Mouse (Mus musculus): ENCODE data around the gene Itpripl1. TPM values are rescaled to one million over a fixed set of nuclear protein-coding genes. Genes with fewer than 3 reads are reported as not detected.
A peak's percentile ranks its signal among the peaks of the same experiment; 100 is the strongest.
"Not testable (repeated sequence)": the region's sequence is repeated elsewhere in the genome, so short reads cannot be mapped to it uniquely, and the experiment has no call there.

Itpripl1 gene
- 11.9 and 14.1 TPM in 2 replicates for polyA plus RNA-seq (2015; fragmentation: Nextera tagmentation; extraction: Ambion mirVana)

DNA sequence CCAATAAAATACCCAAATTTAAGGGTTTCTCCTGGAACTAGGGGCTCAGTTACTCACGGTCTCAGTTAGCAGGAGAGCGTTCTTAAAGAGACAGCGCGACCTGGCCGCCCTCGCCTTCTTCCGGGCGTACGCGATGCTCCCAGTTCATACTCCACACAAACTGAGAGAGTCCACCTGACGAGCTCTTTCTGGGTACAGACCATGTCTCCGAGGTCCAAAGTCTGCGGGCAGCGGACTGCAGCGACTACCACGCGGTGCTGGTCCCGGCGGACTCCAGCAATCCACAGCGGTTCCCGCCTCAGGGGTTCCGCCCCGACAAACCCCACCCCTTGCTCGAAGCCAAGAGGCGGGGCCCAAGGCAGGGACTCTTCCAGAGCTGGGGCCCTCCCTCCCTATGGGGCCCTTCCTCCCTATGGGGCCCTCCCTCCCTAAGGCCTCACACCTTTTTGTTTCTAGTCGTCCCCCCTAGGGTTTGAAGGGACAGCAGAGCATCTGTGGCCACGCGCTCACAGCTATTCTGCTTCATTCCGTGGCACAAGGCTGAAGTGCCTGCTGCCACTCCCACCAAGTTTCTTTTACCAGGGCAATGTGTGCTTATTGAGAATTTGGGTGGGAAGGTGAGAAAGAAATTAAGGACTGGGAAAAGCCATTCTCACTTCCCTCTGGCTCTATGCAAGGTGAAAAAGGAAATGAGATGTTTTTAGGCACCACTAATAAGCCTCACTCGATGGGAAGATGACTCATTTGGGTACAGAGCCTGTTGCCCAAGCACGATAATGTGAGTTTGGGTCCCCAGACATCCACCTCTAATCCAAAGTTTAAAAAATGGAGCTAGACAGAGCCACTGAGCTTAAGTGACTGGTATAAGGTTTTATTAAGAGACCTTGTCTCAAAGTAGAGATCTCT, at the start of gene Itpripl1:
TSS of gene Itpripl1 (minus strand) at position 285 of the 906 bp plus-strand sequence.
- Histone ChIP-seq H3K9ac (peak within 1 kb of the TSS; percentile 76), H3K36me3 (peaks cover 10% of the 10 kb centered on the region; the same call in 1 of the 2 replicates), H3K9me3 (replicated peaks) (no peaks in the 10 kb centered on the region), H3K27me3 (no peaks in the 10 kb centered on the region), H3K27ac (0 out of 2 replicates have a peak within 1 kb of the TSS, but pooled peaks have one; percentile 28), H3K4me1 (replicated peaks) (peaks cover 18% of the 10 kb centered on the region), H3K4me3 (peak within 1 kb of the TSS; percentile 76), H3K4me2 (peak within 1 kb of the TSS; percentile 90)
- 2% methylated on average over 31 of the region's 31 CpGs for WGBS
- ATAC-seq (replicated peaks; ENCODE audit: insufficient number of reproducible peaks, insufficient read depth, low FRiP score, low read depth), result peak; percentile 90

GRCm38 (mm10) chr2:127189574-127189973, 46.3 kb upstream of the Itpripl1 start:
- H3K27me3 ChIP-seq, result no peaks in the 10 kb centered on the region
- H3K36me3 ChIP-seq, result no peaks in the 10 kb centered on the region
- H3K4me2 ChIP-seq, result no peak overlapping the region

GRCm38 (mm10) chr2:127182598-127183381, 39.5 kb upstream of the Itpripl1 start:
- WGBS, result 3% methylated on average over 17 of the region's 17 CpGs
- Histone ChIP-seq H3K9me3 (replicated peaks) (no peaks in the 10 kb centered on the region), H3K4me2 (peak overlapping the region; percentile 65), H3K27me3 (0 out of 2 replicates have a peak, but pooled peaks cover 4% of the 10 kb centered on the region), H3K4me1 (replicated peaks) (0 out of 2 replicates have a peak, but pooled peaks cover 4% of the 10 kb centered on the region), H3K36me3 (no peaks in the 10 kb centered on the region), H3K9ac (peak overlapping the region; percentile 57), H3K4me3 (peak overlapping the region; percentile 54), H3K27ac (peak overlapping the region; percentile 65)
- peak; percentile 99 for ATAC-seq (replicated peaks; ENCODE audit: insufficient number of reproducible peaks, insufficient read depth, low FRiP score, low read depth)

More at GRCm38 (mm10) chr2:127189574-127189973, 46.3 kb upstream of the Itpripl1 start:
- no peak overlapping the region for H3K4me3 ChIP-seq
- no peak for ATAC-seq (replicated peaks; ENCODE audit: insufficient number of reproducible peaks, insufficient read depth, low FRiP score, low read depth)
- no peak overlapping the region for H3K27ac ChIP-seq
- no peaks in the 10 kb centered on the region for H3K9me3 ChIP-seq (replicated peaks)
- no peaks in the 10 kb centered on the region for H3K4me1 ChIP-seq (replicated peaks)
- no peak overlapping the region for H3K9ac ChIP-seq

DNA sequence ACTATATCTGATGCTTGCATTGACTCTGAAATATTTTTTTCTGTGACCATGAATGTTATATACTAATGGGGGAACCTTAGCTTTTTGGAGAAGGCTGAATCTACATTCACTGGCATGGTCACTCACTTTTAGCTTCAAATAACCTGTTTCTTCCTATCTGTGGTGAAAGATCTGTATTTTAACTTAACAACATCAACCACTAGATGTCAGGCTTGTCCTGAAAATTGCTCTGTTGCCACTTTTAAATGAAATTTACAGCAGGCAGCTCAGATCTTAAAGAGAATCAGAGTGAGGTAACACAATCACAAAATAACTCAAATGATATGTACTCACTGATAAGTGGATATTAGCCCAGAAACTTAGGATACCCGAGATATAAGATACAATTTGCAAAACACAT, 23.0 kb upstream of the Itpripl1 start:
- not testable (repeated sequence) for H3K9ac ChIP-seq; H3K4me3 ChIP-seq; ATAC-seq (replicated peaks; ENCODE audit: insufficient number of reproducible peaks, insufficient read depth, low FRiP score, low read depth); H3K4me2 ChIP-seq; H3K27ac ChIP-seq; H3K36me3 ChIP-seq; H3K9me3 ChIP-seq (replicated peaks); H3K4me1 ChIP-seq (replicated peaks)
- H3K27me3 ChIP-seq, result peaks cover 18% of the 10 kb centered on the region; the same call in 1 of the 2 replicates
- WGBS, result 3% methylated on average over 1 of the region's 1 CpGs

DNA sequence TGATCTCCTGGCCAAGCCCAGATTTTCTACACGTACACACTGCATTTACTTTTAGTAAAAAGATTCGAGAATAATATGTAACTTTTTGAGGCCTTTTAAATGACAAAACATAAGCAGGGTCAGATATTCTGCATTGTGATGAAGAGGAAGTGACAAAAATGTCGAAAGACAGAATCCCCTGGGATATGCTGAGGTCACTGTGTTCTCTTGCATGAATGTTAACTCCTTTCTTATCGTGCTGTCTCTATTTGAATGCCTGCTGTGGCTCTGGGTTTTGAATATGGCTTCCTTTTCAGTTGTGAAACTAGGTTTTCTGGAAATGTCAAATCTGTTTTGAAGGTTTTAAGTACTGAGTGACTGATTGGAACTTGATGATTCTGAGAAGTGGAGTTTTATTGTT, 22.4 kb upstream of the Itpripl1 start:
- Histone ChIP-seq H3K9ac (no peak overlapping the region), H3K27ac (no peak overlapping the region), H3K36me3 (no peaks in the 10 kb centered on the region), H3K9me3 (replicated peaks) (no peaks in the 10 kb centered on the region), H3K27me3 (peaks cover 18% of the 10 kb centered on the region; the same call in 1 of the 2 replicates), H3K4me1 (replicated peaks) (no peaks in the 10 kb centered on the region), H3K4me3 (no peak overlapping the region), H3K4me2 (no peak overlapping the region)
- ATAC-seq (replicated peaks; ENCODE audit: insufficient number of reproducible peaks, insufficient read depth, low FRiP score, low read depth), result no peak
- 49% methylated on average over 4 of the region's 4 CpGs for WGBS

DNA sequence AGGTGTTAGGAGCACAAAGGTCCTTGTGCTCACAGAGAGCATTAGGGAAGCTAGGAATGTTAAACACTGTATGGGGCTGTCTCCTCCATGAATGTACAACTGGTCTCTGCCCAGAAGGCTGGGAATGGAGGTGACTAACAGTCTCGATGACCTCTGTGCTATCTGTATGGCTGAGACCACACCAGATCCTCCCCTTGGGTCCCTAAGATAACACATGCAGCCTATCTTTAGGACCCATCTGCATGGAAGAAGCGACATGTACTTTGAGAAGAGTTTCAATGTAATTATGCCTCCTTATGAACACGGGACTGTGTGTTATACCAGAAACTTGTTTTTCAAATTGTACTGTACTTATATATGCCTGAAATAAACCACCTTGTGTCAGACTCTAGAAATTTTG, 2.5 kb upstream of the Itpripl1 start:
- Histone ChIP-seq H3K27ac (no peak overlapping the region), H3K27me3 (no peaks in the 10 kb centered on the region), H3K9me3 (replicated peaks) (no peaks in the 10 kb centered on the region; the same call in 1 of the 2 replicates), H3K4me1 (replicated peaks) (peaks cover 18% of the 10 kb centered on the region), H3K4me2 (no peak overlapping the region), H3K36me3 (0 out of 2 replicates have a peak, but pooled peaks cover 5% of the 10 kb centered on the region), H3K4me3 (no peak overlapping the region), H3K9ac (no peak overlapping the region)
- ATAC-seq (replicated peaks; ENCODE audit: insufficient number of reproducible peaks, insufficient read depth, low FRiP score, low read depth), result no peak
- WGBS, result 64% methylated on average over 3 of the region's 3 CpGs

- peak overlapping the region; percentile 76 for H3K9ac ChIP-seq
- peak overlapping the region; percentile 90 for H3K4me2 ChIP-seq
- WGBS, result 17% methylated on average over 6 of the region's 6 CpGs
- 0 out of 2 replicates have a peak, but pooled peaks have one; percentile 3 for ATAC-seq (replicated peaks; ENCODE audit: insufficient number of reproducible peaks, insufficient read depth, low FRiP score, low read depth)
- peak overlapping the region; percentile 76 for H3K4me3 ChIP-seq
- H3K27ac ChIP-seq, result 0 out of 2 replicates have a peak overlapping the region, but pooled peaks have one; percentile 28
- no peaks in the 10 kb centered on the region for H3K9me3 ChIP-seq (replicated peaks)
- no peaks in the 10 kb centered on the region for H3K27me3 ChIP-seq
- H3K4me1 ChIP-seq (replicated peaks), result peaks cover 21% of the 10 kb centered on the region
- H3K36me3 ChIP-seq, result peaks cover 10% of the 10 kb centered on the region; the same call in 1 of the 2 replicates
Measured at GRCm38 (mm10) chr2:127142577-127143157, 575 bp downstream of the Itpripl1 start.

GRCm38 (mm10) chr2:127142031-127142430, 1.2 kb downstream of the Itpripl1 start:
- Histone ChIP-seq H3K27me3 (no peaks in the 10 kb centered on the region), H3K27ac (no peak overlapping the region), H3K4me3 (peak overlapping the region; percentile 76), H3K4me1 (replicated peaks) (peaks cover 25% of the 10 kb centered on the region), H3K4me2 (peak overlapping the region; percentile 90), H3K36me3 (peaks cover 10% of the 10 kb centered on the region; the same call in 1 of the 2 replicates), H3K9me3 (replicated peaks) (no peaks in the 10 kb centered on the region), H3K9ac (no peak overlapping the region)
- no peak for ATAC-seq (replicated peaks; ENCODE audit: insufficient number of reproducible peaks, insufficient read depth, low FRiP score, low read depth)
- WGBS, result 73% methylated on average over 10 of the region's 10 CpGs

GRCm38 (mm10) chr2:127140011-127140410, 3.2 kb downstream of the Itpripl1 start:
- H3K27me3 ChIP-seq, result no peaks in the 10 kb centered on the region
- H3K27ac ChIP-seq, result no peak overlapping the region
- ATAC-seq (replicated peaks; ENCODE audit: insufficient number of reproducible peaks, insufficient read depth, low FRiP score, low read depth), result no peak
- no peak overlapping the region for H3K9ac ChIP-seq
- WGBS, result 93% methylated on average over 7 of the region's 7 CpGs
- no peaks in the 10 kb centered on the region for H3K9me3 ChIP-seq (replicated peaks)
- H3K4me3 ChIP-seq, result no peak overlapping the region
- no peak overlapping the region for H3K4me2 ChIP-seq
- H3K36me3 ChIP-seq, result peaks cover 10% of the 10 kb centered on the region; the same call in 1 of the 2 replicates
- peaks cover 33% of the 10 kb centered on the region for H3K4me1 ChIP-seq (replicated peaks)

GRCm38 (mm10) chr2:127139605-127140004, 3.6 kb downstream of the Itpripl1 start:
- H3K9ac ChIP-seq, result no peak overlapping the region
- 93% methylated on average over 1 of the region's 1 CpGs for WGBS
- peaks cover 35% of the 10 kb centered on the region for H3K4me1 ChIP-seq (replicated peaks)
- H3K36me3 ChIP-seq, result peaks cover 10% of the 10 kb centered on the region; the same call in 1 of the 2 replicates
- no peak overlapping the region for H3K27ac ChIP-seq
- no peak overlapping the region for H3K4me3 ChIP-seq
- ATAC-seq (replicated peaks; ENCODE audit: insufficient number of reproducible peaks, insufficient read depth, low FRiP score, low read depth), result no peak
- H3K27me3 ChIP-seq, result no peaks in the 10 kb centered on the region
- no peaks in the 10 kb centered on the region for H3K9me3 ChIP-seq (replicated peaks)
- H3K4me2 ChIP-seq, result no peak overlapping the region
